Mouse (Mus musculus): ENCODE measurements around the gene Agt. TPM values are rescaled to one million over a fixed set of nuclear protein-coding genes. Genes with fewer than 3 reads are reported as not detected.

Agt gene
- polyA plus RNA-seq, 1 experiment from 2014 or later: 0.62 TPM

GRCm38 (mm10) chr8:124520249-124521080 lies 49.0 kb downstream of the Agt start, which contains the start of gene Cog2:
Gene Cog2 (plus strand): TSS chr8:124520767.
- Histone ChIP-seq H3K27me3 (replicated peaks) (0 out of 2 replicates have a peak, but pooled peaks cover 4% of the 10 kb centered on the region), H3K9me3 (no peaks in the 10 kb centered on the region), H3K4me3 (peak within 1 kb of the TSS; percentile 86), H3K4me2 (peak within 1 kb of the TSS; percentile 89), H3K4me1 (peaks cover 19% of the 10 kb centered on the region), H3K27ac (0 out of 2 replicates have a peak within 1 kb of the TSS, but pooled peaks have one; percentile 3), H3K36me3 (replicated peaks) (no peaks in the 10 kb centered on the region), H3K9ac (peak within 1 kb of the TSS; percentile 82)
- ATAC-seq (replicated peaks): peak; percentile 99
- WGBS: 10% methylated on average over 50 of the region's 50 CpGs

GRCm38 (mm10) chr8:124517142-124517541 lies 52.4 kb downstream of the Agt start:
- Histone ChIP-seq H3K9ac (no peak overlapping the region), H3K4me3 (no peak overlapping the region), H3K27me3 (replicated peaks) (0 out of 2 replicates have a peak, but pooled peaks cover 4% of the 10 kb centered on the region), H3K4me1 (peaks cover 11% of the 10 kb centered on the region), H3K36me3 (replicated peaks) (no peaks in the 10 kb centered on the region), H3K27ac (no peak overlapping the region), H3K4me2 (no peak overlapping the region), H3K9me3 (no peaks in the 10 kb centered on the region)
- 73% methylated on average over 6 of the region's 6 CpGs for WGBS
- no peak for ATAC-seq (replicated peaks)

- 76% methylated on average over 6 of the region's 6 CpGs for WGBS
- Histone ChIP-seq H3K4me3 (no peak overlapping the region), H3K4me1 (peaks cover 5% of the 10 kb centered on the region)
Measured at GRCm38 (mm10) chr8:124516525-124516924, 53.0 kb downstream of the Agt start.

DNA sequence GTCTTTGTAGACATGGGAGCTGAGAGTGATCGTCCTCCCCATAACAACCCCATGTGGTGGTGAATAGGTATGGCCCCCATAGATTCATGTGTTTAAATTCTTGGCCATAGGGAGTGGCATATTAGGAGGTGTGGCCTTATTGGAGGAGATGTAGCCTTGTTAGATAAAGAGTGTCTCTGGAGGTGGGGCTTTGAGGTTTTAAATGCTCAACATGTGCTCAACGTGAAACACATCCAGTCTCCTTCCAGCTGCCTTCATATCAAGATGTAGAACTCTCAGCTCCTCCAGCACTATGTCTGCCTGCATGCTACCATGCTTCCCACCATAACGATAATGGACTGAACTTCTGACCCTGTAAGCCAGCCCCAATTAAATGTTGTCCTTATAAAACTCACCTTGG lies 53.5 kb downstream of the Agt start:
- Histone ChIP-seq H3K27ac (no peak overlapping the region), H3K27me3 (replicated peaks) (0 out of 2 replicates have a peak, but pooled peaks cover 4% of the 10 kb centered on the region), H3K4me2 (no peak overlapping the region), H3K36me3 (replicated peaks) (no peaks in the 10 kb centered on the region), H3K9ac (no peak overlapping the region), H3K4me1 (peaks cover under 1% of the 10 kb centered on the region; the same call in 1 of the 2 replicates), H3K4me3 (no peak overlapping the region), H3K9me3 (no peaks in the 10 kb centered on the region)
- no peak for ATAC-seq (replicated peaks)
- 69% methylated on average over 3 of the region's 3 CpGs for WGBS

More at GRCm38 (mm10) chr8:124516525-124516924, 53.0 kb downstream of the Agt start:
- H3K27ac ChIP-seq: no peak overlapping the region
- H3K27me3 ChIP-seq (replicated peaks): 0 out of 2 replicates have a peak, but pooled peaks cover 4% of the 10 kb centered on the region
- no peak overlapping the region for H3K9ac ChIP-seq
- H3K36me3 ChIP-seq (replicated peaks): no peaks in the 10 kb centered on the region
- no peaks in the 10 kb centered on the region for H3K9me3 ChIP-seq
- H3K4me2 ChIP-seq: no peak overlapping the region
- no peak for ATAC-seq (replicated peaks)

GRCm38 (mm10) chr8:124509156-124509555 lies 60.4 kb downstream of the Agt start:
- Histone ChIP-seq H3K4me3 (no peak overlapping the region), H3K27me3 (replicated peaks) (no peaks in the 10 kb centered on the region), H3K4me2 (no peak overlapping the region), H3K9me3 (no peaks in the 10 kb centered on the region), H3K4me1 (no peaks in the 10 kb centered on the region), H3K27ac (no peak overlapping the region), H3K9ac (no peak overlapping the region), H3K36me3 (replicated peaks) (no peaks in the 10 kb centered on the region)
- no peak for ATAC-seq (replicated peaks)
- WGBS: 76% methylated on average over 3 of the region's 3 CpGs

- H3K4me2 ChIP-seq: no peak overlapping the region
- WGBS: 72% methylated on average over 6 of the region's 6 CpGs
- H3K9me3 ChIP-seq: no peaks in the 10 kb centered on the region
- no peaks in the 10 kb centered on the region for H3K4me1 ChIP-seq
- H3K4me3 ChIP-seq: no peak overlapping the region
- no peaks in the 10 kb centered on the region for H3K27me3 ChIP-seq (replicated peaks)
- H3K36me3 ChIP-seq (replicated peaks): no peaks in the 10 kb centered on the region
- H3K9ac ChIP-seq: no peak overlapping the region
- H3K27ac ChIP-seq: no peak overlapping the region
- no peak for ATAC-seq (replicated peaks)
Measured at GRCm38 (mm10) chr8:124508321-124508695, 61.2 kb downstream of the Agt start.

DNA sequence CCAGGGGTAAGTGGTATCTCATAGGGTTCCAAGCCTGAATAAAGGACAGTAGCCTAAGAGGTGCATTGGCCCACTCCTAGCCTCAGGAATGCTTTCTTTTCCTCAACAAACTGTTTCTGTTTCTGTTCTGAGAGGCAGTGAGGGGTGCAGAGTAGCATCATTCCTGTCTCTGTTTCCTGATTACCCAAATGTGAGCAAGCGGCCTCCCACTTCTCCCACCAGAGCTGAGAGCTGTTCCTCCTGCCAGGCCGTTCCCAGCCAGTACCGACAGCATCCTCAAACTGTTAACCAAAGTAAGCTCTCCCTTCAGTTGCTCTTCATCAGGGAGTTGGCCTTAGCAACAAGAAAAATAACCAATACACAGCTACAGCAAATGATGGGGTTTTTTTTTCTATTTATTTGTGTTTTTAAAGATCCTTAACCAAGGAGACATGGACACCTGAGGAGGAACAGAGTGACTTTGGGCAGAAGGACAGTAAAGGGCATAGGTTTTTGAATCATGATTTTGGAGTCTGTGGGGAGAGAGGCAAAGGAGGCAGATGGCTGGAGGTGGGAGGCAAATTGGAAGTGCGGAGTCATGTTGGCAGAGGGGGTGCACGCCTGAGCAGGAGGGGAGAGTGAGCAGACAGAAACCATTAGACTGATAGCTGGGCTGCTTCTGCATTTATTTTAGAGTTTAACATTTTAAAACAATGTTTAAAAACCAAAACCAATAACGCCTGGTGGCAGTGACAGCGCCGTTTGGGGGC lies 61.8 kb downstream of the Agt start:
- no peak overlapping the region for H3K4me3 ChIP-seq
- no peak for ATAC-seq (replicated peaks)
- H3K4me1 ChIP-seq: no peaks in the 10 kb centered on the region
- WGBS: 72% methylated on average over 8 of the region's 8 CpGs
- no peak overlapping the region for H3K9ac ChIP-seq
- no peak overlapping the region for H3K4me2 ChIP-seq
- H3K36me3 ChIP-seq (replicated peaks): no peaks in the 10 kb centered on the region
- H3K27me3 ChIP-seq (replicated peaks): no peaks in the 10 kb centered on the region
- no peak overlapping the region for H3K27ac ChIP-seq
- no peaks in the 10 kb centered on the region for H3K9me3 ChIP-seq

Other genes with a start within 250 kb of the Agt start
- gene Pgbd5, start 130.0 kb downstream of the Agt start, polyA plus RNA-seq (2015; fragmentation: Nextera tagmentation; extraction: Ambion mirVana): 15.3 and 15.8 TPM in 2 replicates
- gene Cog2, start 48.9 kb downstream of the Agt start, polyA plus RNA-seq (2015; fragmentation: Nextera tagmentation; extraction: Ambion mirVana): 35.4 and 38.1 TPM in 2 replicates
- gene Capn9, start 6.4 kb upstream of the Agt start, polyA plus RNA-seq (2015; fragmentation: Nextera tagmentation; extraction: Ambion mirVana): 0.14 TPM in 1 of 2 replicates, not detected in the other
- gene 2310022B05Rik, start 93.7 kb upstream of the Agt start, polyA plus RNA-seq (2015; fragmentation: Nextera tagmentation; extraction: Ambion mirVana): 21.8 and 23.6 TPM in 2 replicates
- gene Ttc13, start 152.3 kb upstream of the Agt start, polyA plus RNA-seq (2015; fragmentation: Nextera tagmentation; extraction: Ambion mirVana): 69.4 and 70.2 TPM in 2 replicates
- gene Arv1, start 152.4 kb upstream of the Agt start, polyA plus RNA-seq (2015; fragmentation: Nextera tagmentation; extraction: Ambion mirVana): 32.7 and 37.6 TPM in 2 replicates
- gene Fam89a, start 182.1 kb upstream of the Agt start, polyA plus RNA-seq (2015; fragmentation: Nextera tagmentation; extraction: Ambion mirVana): 0.17 and 0.37 TPM in 2 replicates
- 29.2 and 30.8 TPM in 2 replicates for gene Trim67, start 223.4 kb upstream of the Agt start, polyA plus RNA-seq (2015; fragmentation: Nextera tagmentation; extraction: Ambion mirVana)